Mouse (Mus musculus): ENCODE measurements around the gene Lrrc1.

Lrrc1 gene

DNA sequence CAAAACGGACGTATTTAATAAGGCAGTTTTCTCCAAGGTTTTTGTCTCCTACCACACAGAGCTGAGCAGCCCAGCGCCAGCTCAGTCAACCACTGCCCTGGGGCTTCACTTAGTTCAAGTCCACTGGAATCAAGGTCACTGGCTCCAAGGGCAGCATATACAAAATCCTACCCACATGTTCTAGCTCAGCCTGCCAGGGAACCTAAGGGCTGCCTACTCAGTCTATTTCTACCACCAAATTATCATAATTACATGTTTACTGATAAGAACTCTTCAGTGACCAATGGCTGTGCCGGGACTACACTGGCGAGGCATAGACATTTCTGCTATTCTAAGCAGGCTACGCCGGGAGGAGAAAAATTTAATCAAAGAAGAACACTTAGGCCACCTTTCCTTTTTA lies 80.8 kb downstream of the Lrrc1 start:
- no peak for DNase-seq (ENCODE audit: low spot score)

DNA sequence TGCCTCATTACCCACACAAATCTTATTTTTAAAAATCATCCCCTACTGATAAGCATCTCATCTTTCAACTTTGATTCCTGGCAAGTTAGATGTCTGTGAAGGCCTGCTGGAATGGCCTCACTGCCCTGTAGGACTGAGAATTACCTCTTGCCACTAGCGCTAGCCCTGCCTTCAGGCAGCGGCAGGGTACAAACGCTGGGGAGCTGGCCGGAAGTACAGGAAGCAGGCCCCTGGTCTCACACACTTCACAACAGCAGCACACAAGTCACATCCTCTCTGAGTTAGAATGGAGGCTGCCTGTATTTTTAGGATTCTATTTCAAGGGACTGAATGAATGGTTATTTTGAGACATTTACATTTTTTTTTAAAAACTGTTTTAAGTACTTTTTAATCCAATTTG lies 81.5 kb downstream of the Lrrc1 start:
- DNase-seq (ENCODE audit: low spot score): no peak

DNA sequence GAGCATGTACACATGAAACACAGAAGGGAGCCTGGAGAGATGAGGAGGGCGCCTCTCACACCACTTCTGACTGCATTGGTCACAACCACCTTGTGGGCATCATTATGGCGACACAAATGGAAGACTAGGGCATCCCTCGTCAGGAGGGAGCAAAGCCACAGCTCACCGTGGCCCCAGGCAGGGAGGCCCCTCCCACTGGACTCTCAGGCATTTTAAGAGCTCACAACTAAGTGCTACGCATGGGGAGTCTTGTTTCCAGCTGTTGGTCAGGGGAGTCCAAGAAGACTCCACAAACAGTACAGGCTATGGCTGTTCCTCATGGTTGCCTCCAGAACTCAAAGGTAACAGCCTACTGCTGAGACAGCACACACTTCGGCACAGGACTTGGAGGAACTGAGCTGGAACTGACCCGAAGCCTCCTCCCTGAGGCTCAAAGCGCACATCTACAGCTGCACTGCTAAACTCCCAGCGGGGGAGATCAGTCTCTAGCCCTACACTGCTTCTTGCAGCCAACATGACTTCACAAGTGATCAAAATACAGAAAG lies 83.2 kb downstream of the Lrrc1 start:
- DNase-seq (ENCODE audit: low spot score): no peak

DNA sequence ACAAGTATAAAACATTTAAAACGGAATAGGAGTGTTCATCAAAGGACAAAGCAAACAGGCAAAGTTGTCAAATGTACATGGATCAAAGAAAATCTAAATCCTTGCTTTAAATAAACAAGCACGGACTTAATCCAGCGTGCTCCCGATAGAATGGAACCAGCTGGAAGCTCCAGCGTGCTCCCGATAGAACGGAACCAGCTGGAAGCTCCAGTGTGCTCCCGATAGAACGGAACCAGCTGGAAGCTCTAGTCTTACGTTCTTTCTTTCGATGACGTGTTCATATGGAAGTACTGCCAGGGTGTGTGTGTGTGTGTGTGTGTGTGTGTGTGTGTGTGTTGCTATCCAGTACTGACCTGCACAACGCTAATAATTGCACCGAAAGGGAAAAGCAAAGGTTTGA lies 84.3 kb downstream of the Lrrc1 start:
- DNase-seq (ENCODE audit: low spot score): no peak

DNA sequence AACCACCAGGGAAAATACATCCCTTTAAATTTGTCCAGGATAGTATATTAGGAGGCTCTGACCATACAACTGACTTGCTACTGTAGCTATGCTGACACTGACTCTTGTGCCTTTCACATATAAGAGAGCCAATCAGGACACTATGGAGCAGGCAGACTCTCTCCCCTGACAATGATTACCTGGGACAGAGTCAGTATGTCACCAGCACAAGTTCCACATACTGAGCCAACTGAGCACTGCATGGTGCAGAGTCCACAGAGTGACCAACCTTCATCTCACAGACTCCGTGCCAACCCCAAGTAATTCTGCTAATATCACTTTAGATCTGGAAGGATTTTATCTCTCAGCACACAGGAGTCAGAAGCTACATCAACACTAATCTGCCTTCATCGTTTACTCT lies 85.3 kb downstream of the Lrrc1 start:
- DNase-seq (ENCODE audit: low spot score): no peak

DNA sequence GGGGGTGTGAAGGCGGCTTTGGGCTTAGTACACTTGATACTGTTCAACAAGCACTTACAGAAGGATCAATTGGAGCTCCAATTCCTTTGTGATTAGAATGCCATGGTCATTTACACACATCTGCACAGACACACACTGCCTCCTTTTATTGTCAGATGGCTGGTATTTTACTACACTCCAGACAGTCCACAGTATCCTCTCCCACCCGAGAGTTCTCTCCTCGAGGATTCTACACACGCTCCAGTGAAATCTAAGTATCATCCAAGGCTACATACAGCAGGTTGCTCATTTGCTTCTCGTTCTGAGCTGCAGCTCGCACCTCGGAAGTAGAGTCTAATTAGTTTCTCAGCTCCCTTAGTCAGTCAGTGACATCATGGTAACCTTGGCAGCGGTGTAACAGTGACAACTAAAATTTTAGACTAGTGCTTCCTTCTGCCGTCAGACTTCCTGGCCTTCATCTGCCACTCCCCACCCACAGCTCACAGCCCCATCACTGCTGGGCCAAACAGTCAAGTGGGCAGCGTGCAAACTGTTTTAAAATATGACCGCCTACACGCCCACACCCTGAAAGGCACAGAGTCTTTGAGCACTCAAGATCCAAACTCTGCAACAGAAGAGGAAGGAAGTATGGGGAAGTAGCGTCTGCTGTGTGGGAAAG lies 88.4 kb downstream of the Lrrc1 start:
- DNase-seq (ENCODE audit: low spot score): no peak

DNA sequence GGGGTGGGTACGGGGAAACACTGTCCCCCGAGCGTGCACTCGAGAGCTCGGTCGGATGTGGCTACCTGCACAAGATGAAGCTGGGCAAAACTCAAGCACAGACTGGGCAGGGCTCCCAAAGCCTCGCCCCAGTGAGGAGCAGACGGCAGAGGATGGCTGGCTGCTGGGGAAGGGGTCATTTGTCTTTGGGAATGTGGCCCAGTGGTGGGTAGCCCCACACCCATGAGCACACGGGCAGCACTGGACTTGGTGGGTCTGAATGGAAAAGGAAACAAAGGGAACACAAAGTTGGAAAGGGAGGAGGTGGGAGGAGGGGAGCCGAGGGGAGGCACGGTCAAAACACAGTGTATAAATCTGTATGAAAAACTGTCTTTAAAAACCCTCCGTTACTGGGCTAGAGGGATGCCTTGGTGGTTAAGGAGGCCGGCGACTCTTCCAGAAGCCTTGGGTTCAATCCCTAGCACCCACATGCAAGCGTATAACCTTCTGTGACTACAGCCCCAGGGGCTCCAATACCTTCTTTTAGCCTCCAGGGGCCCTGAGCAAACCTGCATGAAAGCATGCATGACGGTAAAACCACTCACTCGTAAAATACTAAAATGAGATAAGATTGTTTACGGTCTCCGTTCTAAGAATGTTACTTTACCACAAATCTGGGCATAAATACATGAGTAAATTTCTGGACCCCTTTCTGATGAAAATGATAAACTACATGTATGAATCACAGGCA lies 89.1 kb downstream of the Lrrc1 start:
- no peak for DNase-seq (ENCODE audit: low spot score)

DNA sequence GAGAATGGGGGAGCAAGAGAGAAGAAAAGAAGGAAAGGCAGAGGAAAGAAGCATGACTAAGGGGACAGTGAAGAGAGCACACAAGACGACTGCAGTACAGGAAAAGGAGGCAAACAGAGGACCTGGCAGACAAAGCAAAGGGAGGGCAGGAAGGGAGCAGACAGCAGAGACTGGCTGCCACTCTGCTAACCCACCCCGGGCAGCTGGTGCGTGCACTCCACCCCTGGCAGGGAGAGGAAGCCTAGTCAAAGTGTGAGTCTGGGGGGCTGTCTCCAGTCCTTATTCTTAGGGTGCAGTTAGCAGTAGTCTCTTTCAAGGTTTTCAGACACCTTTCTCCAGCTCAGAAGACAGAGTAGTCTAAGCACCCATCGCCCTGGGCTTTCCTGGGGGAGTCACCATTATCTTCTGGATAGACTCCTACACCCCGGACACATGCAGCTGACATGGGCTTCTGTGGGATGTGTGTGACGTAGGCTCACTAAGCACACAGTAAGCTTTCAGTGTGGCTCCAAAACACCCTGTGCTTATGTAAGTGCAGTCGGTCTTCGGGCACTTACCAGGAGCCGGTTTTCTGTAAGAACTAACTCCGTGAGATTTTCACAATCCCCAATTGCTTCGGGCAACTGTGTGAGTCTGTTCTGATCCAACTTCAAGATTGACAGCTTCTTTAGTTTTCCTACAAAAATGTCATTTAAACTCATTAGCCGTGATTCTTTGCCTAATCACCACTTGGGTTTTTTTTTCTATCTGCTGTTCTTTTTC lies 92.4 kb downstream of the Lrrc1 start:
- no peak for DNase-seq (ENCODE audit: low spot score)

DNA sequence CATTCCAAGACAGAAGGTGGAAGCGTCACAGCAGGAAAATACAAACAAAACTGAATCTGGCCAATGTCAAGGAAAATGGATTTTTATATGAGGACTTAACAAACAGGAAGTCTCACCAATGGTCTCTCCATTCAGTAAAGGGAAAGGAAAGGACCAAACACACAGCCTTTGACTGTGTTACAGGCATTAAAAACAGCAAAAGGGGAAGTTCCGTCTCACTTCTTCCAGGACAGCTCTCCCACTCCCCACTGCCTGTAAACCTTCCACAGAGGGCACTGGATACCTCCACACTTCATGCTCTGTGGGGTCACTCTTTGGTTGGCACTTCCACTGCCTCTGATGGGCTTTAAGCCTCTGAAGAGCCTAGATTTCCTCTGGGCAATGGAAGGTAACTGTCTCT lies 94.2 kb downstream of the Lrrc1 start:
- DNase-seq (ENCODE audit: low spot score): no peak

DNA sequence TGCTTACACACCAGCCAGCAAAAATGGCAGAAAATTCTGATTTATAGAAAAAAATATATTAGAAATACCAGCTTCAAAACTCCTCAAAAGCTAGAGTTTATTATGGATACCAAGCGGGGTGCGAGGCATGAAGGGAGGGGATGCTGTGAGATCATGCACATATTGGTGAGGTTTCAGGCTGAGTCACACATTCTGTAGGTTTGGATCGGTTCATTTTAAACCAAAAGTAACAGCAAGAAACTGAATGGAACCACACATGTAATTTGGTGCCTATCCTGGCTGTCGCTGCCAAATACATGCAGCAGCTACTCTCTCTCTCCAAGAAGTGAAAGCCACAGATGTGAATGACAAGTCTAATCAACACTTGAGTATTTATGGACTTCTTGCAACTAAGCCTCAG lies 99.8 kb downstream of the Lrrc1 start:
- no peak for DNase-seq (ENCODE audit: low spot score)

DNA sequence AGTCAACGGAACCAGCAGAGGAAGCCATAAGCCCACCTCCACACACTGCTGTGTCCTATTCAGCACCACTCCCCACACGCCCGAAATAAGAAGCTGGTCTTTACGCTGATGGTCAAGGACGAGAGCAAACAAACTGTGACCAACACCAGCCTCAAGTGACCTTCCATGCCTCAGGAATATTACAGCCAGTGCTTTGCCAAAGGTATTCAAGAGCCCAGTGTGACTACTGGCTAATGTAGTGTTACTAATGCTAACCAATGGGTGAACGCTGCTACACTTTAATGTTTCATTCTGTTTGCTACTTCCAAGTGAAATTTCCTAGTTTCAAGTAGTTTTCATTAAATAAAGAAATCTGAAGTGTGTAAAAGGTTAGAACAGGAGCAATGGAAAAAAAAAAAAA lies 105.3 kb downstream of the Lrrc1 start:
- DNase-seq (ENCODE audit: low spot score): no peak

DNA sequence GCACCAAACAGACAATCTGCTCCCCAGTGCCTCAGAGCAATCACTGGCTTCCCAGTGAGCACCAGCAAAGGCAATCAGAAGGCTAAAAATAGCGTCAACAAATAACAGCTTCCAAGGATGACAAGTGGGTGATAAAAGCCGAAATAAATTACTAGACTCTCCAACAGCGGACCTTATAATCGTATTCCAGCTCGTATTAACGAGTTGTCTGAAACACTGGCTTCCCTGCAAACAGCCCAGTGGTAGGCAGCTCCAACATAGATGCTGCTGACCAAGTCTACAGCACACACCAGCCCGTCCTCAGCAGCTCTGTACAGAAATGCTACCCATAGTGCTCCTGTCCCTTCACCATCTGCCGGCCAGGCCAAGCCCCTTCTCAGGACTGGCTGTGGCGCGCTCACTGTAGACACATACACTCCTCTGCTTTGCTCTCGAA lies 105.8 kb downstream of the Lrrc1 start:
- DNase-seq (ENCODE audit: low spot score): no peak

DNA sequence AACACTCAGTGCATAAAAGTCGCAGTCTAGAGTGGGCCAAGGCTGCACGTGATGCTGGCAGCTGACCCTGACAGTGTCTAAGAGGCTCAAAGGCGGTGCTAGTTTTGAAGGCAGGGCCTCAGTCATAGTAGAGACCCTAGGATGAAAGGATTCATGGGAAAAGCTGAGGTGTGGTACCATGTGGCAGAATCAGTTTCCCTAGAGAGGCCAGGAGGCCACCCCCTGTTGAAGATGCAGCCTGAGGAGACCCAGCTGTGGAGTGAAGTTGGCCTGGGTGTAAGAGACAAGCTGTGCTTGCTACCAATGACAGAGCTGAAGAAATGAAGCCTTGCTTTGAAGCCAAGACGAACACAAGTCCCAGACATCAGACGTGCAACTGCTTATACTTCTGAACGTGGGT lies 107.5 kb downstream of the Lrrc1 start:
- no peak for DNase-seq (ENCODE audit: low spot score)

DNA sequence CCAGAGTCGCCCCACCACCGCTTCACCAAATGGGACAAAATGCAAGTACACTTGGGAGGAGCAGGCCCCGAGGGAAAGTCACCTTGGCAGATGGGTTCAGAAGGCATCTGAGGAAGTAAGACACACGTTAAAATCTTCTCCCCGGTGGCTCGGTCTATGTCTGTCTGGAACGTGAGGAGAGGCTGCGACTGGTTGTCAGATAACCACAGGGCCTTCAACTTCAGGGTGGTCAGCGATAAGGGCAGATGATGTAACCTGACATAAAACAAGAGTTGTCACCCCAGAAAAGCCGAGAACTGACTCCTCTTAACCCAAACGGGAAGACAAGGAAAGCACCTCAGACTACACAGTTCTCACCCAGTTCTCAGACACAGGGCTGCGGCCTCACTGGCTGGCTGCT lies 109.7 kb downstream of the Lrrc1 start:
- no peak for DNase-seq (ENCODE audit: low spot score)

DNA sequence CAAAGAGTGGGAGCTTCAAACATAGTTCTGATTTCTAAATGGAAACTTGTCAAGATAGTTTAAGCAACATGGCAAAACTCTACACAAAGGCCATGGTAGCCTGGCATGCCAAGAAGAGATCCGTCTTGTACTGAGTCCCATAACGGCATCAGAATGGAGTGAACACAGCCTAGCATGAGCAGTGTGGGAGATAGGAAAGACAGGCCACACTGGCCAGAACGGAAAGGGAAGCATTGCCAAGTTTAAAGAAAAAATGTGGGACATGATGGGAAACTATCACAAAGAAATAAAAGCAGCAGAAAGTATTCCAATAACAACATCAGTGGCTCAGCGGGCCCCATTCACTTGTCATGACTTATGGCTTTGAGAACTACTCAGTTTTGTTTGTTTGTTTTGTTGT lies 111.2 kb downstream of the Lrrc1 start:
- DNase-seq (ENCODE audit: low spot score): no peak

DNA sequence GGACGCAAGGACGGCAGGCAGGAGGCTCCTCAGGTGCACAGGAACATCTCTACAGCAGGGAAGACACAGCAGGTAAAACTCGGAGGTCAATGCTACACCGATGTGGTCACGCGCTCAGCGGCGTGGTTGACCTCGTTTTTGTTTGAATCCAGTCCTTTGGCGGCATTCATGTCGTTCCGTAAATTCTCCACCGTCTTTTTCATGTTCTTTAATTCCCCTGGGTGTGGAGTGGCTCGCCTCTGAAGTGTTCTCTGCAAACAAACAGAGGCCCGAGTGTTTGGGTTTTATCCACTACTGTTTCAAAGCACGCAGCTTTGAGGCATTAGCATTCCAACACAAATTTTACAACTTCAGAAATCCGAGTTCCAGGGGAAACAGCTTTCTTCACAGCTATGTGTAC lies 112.6 kb downstream of the Lrrc1 start:
- no peak for DNase-seq (ENCODE audit: low spot score)

DNA sequence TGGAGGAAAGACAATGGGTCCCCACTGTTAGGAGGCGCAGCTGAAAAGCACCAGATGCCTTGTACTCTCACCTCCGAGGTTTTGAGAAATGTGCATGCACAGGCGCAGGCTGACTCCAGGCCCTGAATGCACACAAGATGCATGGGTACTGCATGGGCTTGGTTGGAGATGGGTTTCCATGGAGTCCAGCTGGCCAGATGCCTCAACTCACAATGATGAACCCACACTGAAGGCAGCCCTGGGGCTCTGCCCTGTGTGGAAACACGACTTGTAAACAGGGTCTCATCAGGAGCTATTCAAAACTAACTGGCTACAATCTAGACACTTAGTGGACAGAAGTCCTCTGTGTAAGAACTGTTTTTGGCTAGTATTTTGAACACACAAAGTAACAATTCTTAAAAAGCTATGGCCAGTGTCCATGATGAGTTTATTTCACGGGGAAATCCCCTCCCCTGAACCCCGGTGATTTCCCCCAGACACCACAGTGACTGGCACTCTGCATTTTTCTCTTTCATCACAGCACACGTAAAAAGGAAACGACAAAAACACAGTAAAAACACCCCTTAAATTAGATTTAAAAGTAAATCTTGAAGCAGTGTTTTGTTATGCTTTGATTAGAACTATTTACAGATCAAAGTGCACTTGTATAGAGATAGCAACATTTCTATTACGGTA lies 114.1 kb downstream of the Lrrc1 start:
- no peak for DNase-seq (ENCODE audit: low spot score)

DNA sequence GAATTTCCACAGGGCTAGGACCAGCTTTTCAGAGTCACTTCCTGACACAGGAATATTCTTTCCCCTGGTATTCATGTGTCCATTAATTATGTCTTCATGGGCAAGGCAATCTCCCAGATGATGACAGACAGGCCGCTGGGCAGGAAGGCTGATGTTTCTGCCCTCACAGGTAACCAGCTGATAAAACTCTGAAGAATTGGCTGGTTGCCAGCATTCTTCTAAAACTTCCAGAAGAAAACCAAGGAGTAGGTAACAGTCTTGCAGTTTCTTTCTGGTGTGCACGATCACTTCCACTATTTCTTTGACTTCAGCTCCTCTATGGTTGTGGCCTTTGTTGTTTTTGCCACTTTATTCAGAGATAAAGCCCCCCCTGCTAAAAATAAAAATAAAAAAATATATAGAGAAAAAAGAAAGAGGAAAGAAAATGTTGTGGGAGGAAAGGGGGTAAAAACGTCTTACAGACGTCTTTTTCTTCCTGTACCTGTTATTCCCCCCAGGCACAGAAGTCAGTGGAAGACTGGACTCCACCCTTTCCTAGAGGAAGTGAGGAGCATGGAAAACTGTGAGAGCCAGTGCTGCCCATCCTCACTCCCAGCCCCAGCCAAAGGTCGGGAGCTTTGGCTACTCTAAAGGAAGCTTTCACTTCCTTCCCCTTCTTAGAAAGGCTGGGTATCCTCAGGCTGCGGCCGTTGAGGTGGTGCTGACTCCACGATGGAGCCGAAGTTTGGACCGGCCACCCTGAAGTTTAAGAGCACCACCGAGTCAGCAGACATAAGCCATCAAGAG lies 115.2 kb downstream of the Lrrc1 start:
- no peak for DNase-seq (ENCODE audit: low spot score)

DNA sequence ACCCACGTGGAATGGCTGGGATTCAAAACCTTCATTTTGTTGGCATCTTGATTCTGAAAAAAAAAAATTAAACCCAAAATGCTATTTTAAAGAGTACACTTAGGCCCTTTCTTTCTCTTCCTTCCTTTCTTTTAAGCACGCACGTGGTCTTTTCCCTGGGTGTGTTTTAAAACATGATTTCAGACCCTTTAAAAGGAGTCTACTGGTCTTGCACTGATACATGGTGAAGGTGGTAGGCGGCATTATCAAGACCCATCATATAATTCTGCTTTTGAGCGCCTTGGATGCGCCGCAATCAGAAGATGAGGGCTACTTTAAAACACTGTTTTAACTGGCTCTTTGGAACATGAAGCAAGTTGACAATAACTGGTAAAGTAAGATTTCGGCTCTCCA lies 115.9 kb downstream of the Lrrc1 start:
- no peak for DNase-seq (ENCODE audit: low spot score)

DNA sequence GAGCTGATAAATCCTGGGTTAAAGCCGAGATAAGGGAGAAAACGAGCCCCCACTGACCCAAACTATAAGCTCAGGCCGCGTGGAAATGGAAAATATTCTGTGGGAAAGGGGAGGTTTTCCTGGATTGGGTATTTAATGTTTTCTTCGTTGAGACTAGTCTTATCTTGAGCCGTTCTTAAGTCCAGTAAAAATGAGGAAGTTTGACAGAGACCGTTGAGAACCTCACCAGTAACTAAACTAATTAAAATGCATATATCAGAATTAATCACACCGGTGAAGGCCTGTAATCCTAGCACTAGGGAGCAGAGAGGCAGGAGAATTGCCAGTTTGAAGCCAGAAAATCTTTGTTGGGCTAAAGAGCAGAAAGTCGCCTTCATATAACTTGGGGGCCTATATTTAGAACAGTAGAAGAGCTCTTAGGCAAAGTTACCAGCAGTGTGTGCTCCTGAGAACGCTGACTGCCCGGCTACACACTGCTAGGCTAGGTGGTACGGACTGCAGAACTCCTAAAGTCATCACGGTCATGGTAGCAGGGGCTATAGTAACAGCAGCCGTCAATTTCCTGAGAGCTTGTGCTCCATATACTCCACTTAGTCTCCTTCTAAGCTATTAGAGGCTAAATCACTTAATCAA lies 116.4 kb downstream of the Lrrc1 start:
- no peak for DNase-seq (ENCODE audit: low spot score)
